Mouse (Mus musculus): ENCODE measurements around the gene Pde1b. TPM values are rescaled to one million over a fixed set of nuclear protein-coding genes. Genes with fewer than 3 reads are reported as not detected.
A peak's percentile ranks its signal among the peaks of the same experiment; 100 is the strongest.

Pde1b gene
- polyA plus RNA-seq, 1 experiment, result 25.7 TPM

GRCm38 (mm10) chr15:103547983-103548382 is 45.1 kb downstream of the Pde1b start:
- no peak overlapping the region for H3K4me3 ChIP-seq (ENCODE audit: extremely low read depth, insufficient read depth, insufficient read length)
- no peaks in the 10 kb centered on the region for H3K36me3 ChIP-seq (ENCODE audit: control insufficient read depth, insufficient read depth, low read length)
- no peak for DNase-seq (ENCODE audit: low read depth in 1 of 2, low spot score in 2 of 2)
- no peak overlapping the region for H3K27ac ChIP-seq (ENCODE audit: insufficient read depth, low read length)
- H3K4me1 ChIP-seq (ENCODE audit: control insufficient read depth, insufficient read depth, insufficient read length), result no peaks in the 10 kb centered on the region
- WGBS, result 85% methylated on average over 3 of the region's 3 CpGs
- H3K27me3 ChIP-seq (ENCODE audit: control insufficient read depth, insufficient read depth, low read length), result 0 out of 2 replicates have a peak, but pooled peaks cover 2% of the 10 kb centered on the region
- TF ChIP-seq POLR2A (IDR thresholded peaks at IDR 0.05; ENCODE audit: low read depth, low read length), result no peak
- no peak for TF ChIP-seq CTCF (IDR thresholded peaks at IDR 0.05; ENCODE audit: extremely low read depth, insufficient read depth, insufficient read length, insufficient replicate concordance)

GRCm38 (mm10) chr15:103549475-103549874 is 46.6 kb downstream of the Pde1b start:
- Histone ChIP-seq H3K27ac (ENCODE audit: insufficient read depth, low read length) (no peak overlapping the region), H3K27me3 (ENCODE audit: control insufficient read depth, insufficient read depth, low read length) (0 out of 2 replicates have a peak, but pooled peaks cover 2% of the 10 kb centered on the region), H3K36me3 (ENCODE audit: control insufficient read depth, insufficient read depth, low read length) (no peaks in the 10 kb centered on the region), H3K4me1 (ENCODE audit: control insufficient read depth, insufficient read depth, insufficient read length) (no peaks in the 10 kb centered on the region), H3K4me3 (ENCODE audit: extremely low read depth, insufficient read depth, insufficient read length) (no peak overlapping the region)
- WGBS, result 37% methylated on average over 1 of the region's 1 CpGs
- no peak for DNase-seq (ENCODE audit: low read depth in 1 of 2, low spot score in 2 of 2)
- TF ChIP-seq CTCF (IDR thresholded peaks at IDR 0.05; ENCODE audit: extremely low read depth, insufficient read depth, insufficient read length, insufficient replicate concordance), result no peak
- TF ChIP-seq POLR2A (IDR thresholded peaks at IDR 0.05; ENCODE audit: low read depth, low read length), result no peak

- TF ChIP-seq CTCF (IDR thresholded peaks at IDR 0.05; ENCODE audit: extremely low read depth, insufficient read depth, insufficient read length, insufficient replicate concordance), result no peak
- TF ChIP-seq POLR2A (IDR thresholded peaks at IDR 0.05; ENCODE audit: low read depth, low read length), result no peak
- Histone ChIP-seq H3K36me3 (ENCODE audit: control insufficient read depth, insufficient read depth, low read length) (no peaks in the 10 kb centered on the region), H3K4me3 (ENCODE audit: extremely low read depth, insufficient read depth, insufficient read length) (no peak overlapping the region), H3K27ac (ENCODE audit: insufficient read depth, low read length) (no peak overlapping the region), H3K27me3 (ENCODE audit: control insufficient read depth, insufficient read depth, low read length) (0 out of 2 replicates have a peak, but pooled peaks cover 2% of the 10 kb centered on the region), H3K4me1 (ENCODE audit: control insufficient read depth, insufficient read depth, insufficient read length) (no peaks in the 10 kb centered on the region)
- DNase-seq (ENCODE audit: low read depth in 1 of 2, low spot score in 2 of 2), result no peak
- WGBS, result 24% methylated on average over 1 of the region's 1 CpGs
Measured at GRCm38 (mm10) chr15:103551053-103551452, 48.2 kb downstream of the Pde1b start.

GRCm38 (mm10) chr15:103552096-103552690 is 49.4 kb downstream of the Pde1b start:
- peak in 1 of 2 experiments; percentile 22 for DNase-seq (ENCODE audit: low read depth in 1 of 2, low spot score in 2 of 2)
- WGBS, result 48% methylated on average over 3 of the region's 3 CpGs
- Histone ChIP-seq H3K4me1 (ENCODE audit: control insufficient read depth, insufficient read depth, insufficient read length) (no peaks in the 10 kb centered on the region), H3K4me3 (ENCODE audit: extremely low read depth, insufficient read depth, insufficient read length) (no peak overlapping the region), H3K27ac (ENCODE audit: insufficient read depth, low read length) (no peak overlapping the region), H3K27me3 (ENCODE audit: control insufficient read depth, insufficient read depth, low read length) (0 out of 2 replicates have a peak, but pooled peaks cover 2% of the 10 kb centered on the region), H3K36me3 (ENCODE audit: control insufficient read depth, insufficient read depth, low read length) (no peaks in the 10 kb centered on the region)
- TF ChIP-seq POLR2A (IDR thresholded peaks at IDR 0.05; ENCODE audit: low read depth, low read length) (no peak), CTCF (IDR thresholded peaks at IDR 0.05; ENCODE audit: extremely low read depth, insufficient read depth, insufficient read length, insufficient replicate concordance) (peak; percentile 47; the same call in 1 of the 2 replicates)

- no peak within 1 kb of the TSS for H3K4me3 ChIP-seq (ENCODE audit: extremely low read depth, insufficient read depth, insufficient read length)
- no peaks in the 10 kb centered on the region for H3K36me3 ChIP-seq (ENCODE audit: control insufficient read depth, insufficient read depth, low read length)
- no peaks in the 10 kb centered on the region for H3K27me3 ChIP-seq (ENCODE audit: control insufficient read depth, insufficient read depth, low read length)
- no peak for TF ChIP-seq POLR2A (IDR thresholded peaks at IDR 0.05; ENCODE audit: low read depth, low read length)
- no peak for TF ChIP-seq CTCF (IDR thresholded peaks at IDR 0.05; ENCODE audit: extremely low read depth, insufficient read depth, insufficient read length, insufficient replicate concordance)
- no peak for DNase-seq (ENCODE audit: low read depth in 1 of 2, low spot score in 2 of 2)
- H3K4me1 ChIP-seq (ENCODE audit: control insufficient read depth, insufficient read depth, insufficient read length), result no peaks in the 10 kb centered on the region
- no peak within 1 kb of the TSS for H3K27ac ChIP-seq (ENCODE audit: insufficient read depth, low read length)
Measured at GRCm38 (mm10) chr15:103564981-103565380, 62.1 kb downstream of the Pde1b start, which contains the start of gene Glycam1. Gene Glycam1, minus strand, starts transcription at chr15:103565081.

Other genes starting within 250 kb of the Pde1b start
- gene Nfe2, start 244.6 kb upstream of the Pde1b start, polyA plus RNA-seq (2012; rRNA removed), result 56.5 and 80.1 TPM in 2 replicates
- gene Copz1, start 230.3 kb upstream of the Pde1b start, polyA plus RNA-seq (2012; rRNA removed), result 43.2 and 46.8 TPM in 2 replicates
- gene Gpr84, start 192.4 kb upstream of the Pde1b start, polyA plus RNA-seq (2012; rRNA removed), result 0.33 and 0.49 TPM in 2 replicates
- gene Zfp385a, start 162.9 kb upstream of the Pde1b start, polyA plus RNA-seq (2012; rRNA removed), result 28.1 and 31.0 TPM in 2 replicates
- 7.1 and 8.0 TPM in 2 replicates for gene Itga5, start 136.3 kb upstream of the Pde1b start, polyA plus RNA-seq (2012; rRNA removed)
- gene Gtsf1, start 72.6 kb upstream of the Pde1b start, polyA plus RNA-seq (2012; rRNA removed), result not detected in 2 replicates
- gene Gtsf2, start 54.6 kb upstream of the Pde1b start, polyA plus RNA-seq (2012; rRNA removed), result not detected in 2 replicates
- gene Nckap1l, start 49.2 kb upstream of the Pde1b start, polyA plus RNA-seq (2012; rRNA removed), result 64.8 and 74.2 TPM in 2 replicates
- 0.26 and 0.27 TPM in 2 replicates for gene Ppp1r1a, start 35.0 kb downstream of the Pde1b start, polyA plus RNA-seq (2012; rRNA removed)
- gene Glycam1, start 62.0 kb downstream of the Pde1b start, polyA plus RNA-seq (2012; rRNA removed), result not detected in 2 replicates